Mouse (Mus musculus) heart, postnatal 0 days (tissue): ENCODE data around the gene Rbm20. TPM values are rescaled to one million over a fixed set of nuclear protein-coding genes. Genes with fewer than 3 reads are reported as not detected.
A peak's percentile ranks its signal among the peaks of the same experiment; 100 is the strongest.

Experiments
- ATAC-seq: fragments of 200-750 bp; cut with Nextera tagmentation; 2 replicates; pipeline ENCODE4 v1.8.0; 2017; ENCODE audit warnings: low read depth, moderate number of reproducible peaks, moderate library complexity; ENCODE audit not compliant: insufficient read depth
- DNase-seq: peaks from one replicate; pipeline ENCODE4 v3.0.0-alpha.2; 2016; ENCODE audit warnings: low spot score
- H3K27ac ChIP-seq: fragments of 300-500 bp; sonication (generic); 2 replicates; pipeline ENCODE4 v1.5.1; 2014; ENCODE audit warnings: low read depth, mild to moderate bottlenecking
- H3K27me3 ChIP-seq: fragments of 300-500 bp; sonication (generic); 2 replicates; pipeline ENCODE4 v1.6.1; 2014; ENCODE audit warnings: low read length, mixed read lengths; ENCODE audit not compliant: control insufficient read depth, insufficient read depth
- H3K36me3 ChIP-seq: fragments of 300-500 bp; sonication (generic); replicated peaks from 2 replicates; pipeline ENCODE4 v1.6.1; 2014; ENCODE audit warnings: low read length, mixed read lengths; ENCODE audit not compliant: control insufficient read depth, insufficient read depth
- H3K4me1 ChIP-seq: fragments of 300-500 bp; sonication (generic); 2 replicates; pipeline ENCODE4 v1.6.1; 2014; ENCODE audit warnings: antibody characterized with exemption; ENCODE audit not compliant: control insufficient read depth, insufficient read depth
- H3K4me2 ChIP-seq: fragments of 300-500 bp; sonication (generic); 2 replicates; pipeline ENCODE4 v1.6.1; 2014; ENCODE audit warnings: low read depth, mild to moderate bottlenecking, low read length, moderate library complexity
- H3K4me3 ChIP-seq: fragments of 300-500 bp; sonication (generic); 2 replicates; pipeline ENCODE4 v1.5.1; 2014; ENCODE audit warnings: low read depth, low read length
- H3K9ac ChIP-seq: fragments of 300-500 bp; sonication (generic); replicated peaks from 2 replicates; pipeline ENCODE4 v1.6.1; 2014; ENCODE audit warnings: low read depth, low read length, mixed read lengths
- H3K9me3 ChIP-seq: fragments of 300-500 bp; sonication (generic); replicated peaks from 2 replicates; pipeline ENCODE4 v1.6.1; 2016; ENCODE audit warnings: low read length; ENCODE audit not compliant: control insufficient read depth
- CTCF ChIP-seq: IDR thresholded peaks from 2 replicates; pipeline ENCODE4 v1.5.1; 2016; ENCODE audit warnings: antibody characterized with exemption, control low read depth, low read depth
- EP300 ChIP-seq: IDR thresholded peaks from 2 replicates; pipeline ENCODE4 v1.6.1; 2016; ENCODE audit warnings: antibody characterized with exemption, low read depth
- WGBS: fragments of 180-500 bp; shearing (Covaris S2); extraction: QIAGEN DNeasy Blood & Tissue Kit; methylation state at CpG from one replicate; pipeline ENCODE4 v1.1.7; 2014; 5-methylcytosine and 5-hydroxymethylcytosine counted together
- polyA plus RNA-seq: library from polyadenylated mRNA; unstranded; fragments of >200 nt; fragmentation: Nextera tagmentation; extraction: Ambion mirVana; gene quantifications from 2 replicates; pipeline ENCODE4 v1.2.1, GENCODE M21; 2015
- total RNA-seq: library from RNA; depleted of rRNA; stranded (reverse); fragments of >200 nt; gene quantifications from 2 replicates; pipeline ENCODE4 v1.2.3, GENCODE M21; 2014; ENCODE audit warnings: low replicate concordance

The Rbm20 gene
- total and polyA plus RNA-seq, 2 experiments from 2014 or later, result 65.2 to 340 TPM

GRCm38 (mm10) chr19:53901931-53902738 is 225.0 kb downstream of the Rbm20 start:
- Histone ChIP-seq H3K36me3 (no peaks in the 10 kb centered on the region), H3K4me1 (peaks cover 33% of the 10 kb centered on the region), H3K27me3 (no peaks in the 10 kb centered on the region), H3K4me2 (peak overlapping the region; percentile 94), H3K4me3 (peak overlapping the region; percentile 99), H3K27ac (peak overlapping the region; percentile 94), H3K9ac (peak overlapping the region; percentile 94), H3K9me3 (no peaks in the 10 kb centered on the region)
- DNase-seq, result no peak
- 33% methylated on average over 15 of the region's 15 CpGs for WGBS
- peak; percentile 1; the same call in 1 of the 2 replicates for ATAC-seq
- TF ChIP-seq CTCF (no peak), EP300 (no peak)

GRCm38 (mm10) chr19:53902739-53903487 is 225.8 kb downstream of the Rbm20 start:
- DNase-seq (peak; percentile 96), ATAC-seq (peak; percentile 98)
- H3K27me3 ChIP-seq, result no peaks in the 10 kb centered on the region
- H3K36me3 ChIP-seq, result no peaks in the 10 kb centered on the region
- H3K4me3 ChIP-seq, result peak overlapping the region; percentile 99
- no peaks in the 10 kb centered on the region for H3K9me3 ChIP-seq
- no peak for TF ChIP-seq CTCF
- 0 out of 2 replicates have a peak, but pooled peaks have one; percentile 54 for TF ChIP-seq EP300
- H3K4me1 ChIP-seq, result peaks cover 31% of the 10 kb centered on the region
- WGBS, result under 1% methylated on average over 60 of the region's 61 CpGs
- H3K4me2 ChIP-seq, result peak overlapping the region; percentile 94
- peak overlapping the region; percentile 94 for H3K27ac ChIP-seq
- peak overlapping the region; percentile 94 for H3K9ac ChIP-seq

DNA sequence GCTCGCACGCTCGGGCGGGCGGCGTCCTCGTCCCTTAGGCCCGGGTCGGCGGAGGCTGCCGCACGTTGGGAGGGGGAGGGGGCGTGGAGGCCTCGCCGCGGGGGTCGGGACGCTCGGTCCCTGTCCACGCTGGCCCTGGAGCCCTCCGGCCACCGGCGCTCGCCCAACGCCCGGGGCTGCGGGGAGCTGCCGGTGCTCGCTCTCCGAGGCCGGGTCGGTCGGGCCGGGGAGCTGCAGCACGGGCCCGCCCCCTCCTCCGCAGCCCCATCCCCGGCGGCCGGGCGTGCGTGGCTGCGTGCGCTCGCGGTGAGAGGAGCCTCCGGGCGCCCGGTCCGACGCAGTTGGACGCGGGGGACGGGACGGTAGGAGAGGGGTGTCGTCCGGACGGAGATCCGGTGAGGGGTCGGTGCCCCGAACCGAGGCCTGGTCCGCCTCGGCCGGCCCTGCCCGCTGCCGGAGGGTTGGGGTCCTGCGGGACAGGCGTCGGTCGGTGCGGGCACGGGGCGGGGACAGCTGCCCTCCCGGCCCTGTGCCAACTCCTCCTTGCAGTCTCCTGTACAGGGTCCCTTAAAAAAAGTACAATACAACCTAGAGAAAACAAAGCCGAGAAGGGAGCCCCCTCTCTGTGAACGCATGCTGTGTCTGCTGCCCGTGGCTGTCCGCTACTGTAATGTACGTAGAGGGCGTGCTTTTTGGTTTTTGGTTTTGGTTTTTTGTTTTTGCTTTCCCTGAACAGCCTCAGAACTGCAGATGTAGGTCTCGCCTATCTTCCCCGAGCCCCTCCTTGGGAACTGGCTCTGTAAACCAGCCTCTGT is 226.6 kb downstream of the Rbm20 start:
- Histone ChIP-seq H3K4me2 (peak overlapping the region; percentile 94), H3K36me3 (no peaks in the 10 kb centered on the region), H3K27me3 (no peaks in the 10 kb centered on the region), H3K4me3 (peak overlapping the region; percentile 99), H3K27ac (peak overlapping the region; percentile 92), H3K9me3 (no peaks in the 10 kb centered on the region), H3K9ac (peak overlapping the region; percentile 94), H3K4me1 (peaks cover 25% of the 10 kb centered on the region)
- TF ChIP-seq EP300 (no peak), CTCF (peak; percentile 41)
- ATAC-seq, result peak; percentile 53
- DNase-seq, result peak; percentile 46
- under 1% methylated on average over 64 of the region's 83 CpGs for whole genome bisulfite sequencing

GRCm38 (mm10) chr19:53904833-53905480 is 227.9 kb downstream of the Rbm20 start:
- H3K4me2 ChIP-seq, result peak overlapping the region; percentile 94
- no peak for ATAC-seq
- peaks cover 25% of the 10 kb centered on the region for H3K4me1 ChIP-seq
- no peak for DNase-seq
- no peak overlapping the region for H3K9ac ChIP-seq
- WGBS, result 50% methylated on average over 7 of the region's 7 CpGs
- no peaks in the 10 kb centered on the region for H3K27me3 ChIP-seq
- peaks cover 9% of the 10 kb centered on the region; the same call in 1 of the 2 replicates for H3K36me3 ChIP-seq
- TF ChIP-seq EP300, result no peak
- peak overlapping the region; percentile 99 for H3K4me3 ChIP-seq
- H3K9me3 ChIP-seq, result no peaks in the 10 kb centered on the region
- H3K27ac ChIP-seq, result no peak overlapping the region
